Mouse (Mus musculus): ENCODE measurements at regions not wholly inside any gene's neighbourhood (a gene's known extent, or its start where the extent isn't known, plus 50 kb on each side); places are given as distances from the start of the nearest gene placed in this dataset.

GRCm38 (mm10) chr4:52666768-52667480, 70.8 kb downstream of the Toporsl start:
- no peak for DNase-seq (ENCODE audit: low read depth, low spot score)

GRCm38 (mm10) chr4:52709563-52709962, 104.8 kb upstream of the Olfr275 start:
- no peak for DNase-seq (ENCODE audit: low read depth, low spot score)

- no peak for DNase-seq (ENCODE audit: low read depth, low spot score)
Observed at GRCm38 (mm10) chr4:52726203-52726602, 88.2 kb upstream of the Olfr275 start.

GRCm38 (mm10) chr4:52726625-52727297, 87.6 kb upstream of the Olfr275 start:
- peak; percentile 52 for DNase-seq (ENCODE audit: low read depth, low spot score)

GRCm38 (mm10) chr4:52733141-52733540, 81.3 kb upstream of the Olfr275 start:
- no peak for DNase-seq (ENCODE audit: low read depth, low spot score)

GRCm38 (mm10) chr4:52739543-52740474, 74.6 kb upstream of the Olfr275 start:
- DNase-seq (ENCODE audit: low read depth, low spot score): no peak

GRCm38 (mm10) chr4:52752838-52753509, 61.4 kb upstream of the Olfr275 start:
- DNase-seq (ENCODE audit: low read depth, low spot score): no peak
